Mouse (Mus musculus) heart, adult 2 months (tissue): ENCODE results near the gene Mtus2.

Experiments used
- CTCF ChIP-seq: fragments of 200-600 bp; IDR thresholded peaks from 2 replicates; pipeline ENCODE4 v1.8.1; 2022; ENCODE audit warnings: antibody characterized with exemption, mild to moderate bottlenecking, moderate library complexity
- POLR2A ChIP-seq: fragments of 200-500 bp; IDR thresholded peaks from 2 replicates; pipeline ENCODE4 v1.6.1; 2011; ENCODE audit warnings: mild to moderate bottlenecking, low read depth, low read length, control low read depth; ENCODE audit not compliant: insufficient read depth

DNA sequence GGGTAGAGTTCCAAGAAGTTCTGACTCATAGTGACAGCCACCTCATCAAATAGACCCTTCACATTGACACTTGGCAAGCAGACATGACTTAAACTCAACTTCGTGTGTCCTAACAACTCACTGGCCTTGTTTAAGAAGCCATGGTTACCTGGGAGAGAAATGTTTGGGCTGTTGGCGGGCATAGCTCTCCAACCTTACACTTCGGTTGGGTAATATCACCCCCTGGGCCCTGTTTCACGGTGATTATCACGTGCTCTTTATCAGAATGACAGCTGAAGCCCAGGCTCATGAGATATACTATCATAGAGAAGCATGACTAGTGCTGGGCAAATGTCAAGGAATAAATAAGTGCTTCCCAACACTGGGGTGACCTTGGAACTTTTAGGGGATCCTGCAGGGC, 323.2 kb downstream of the Mtus2 start:
- no peak for TF ChIP-seq CTCF
- no peak for TF ChIP-seq POLR2A
